8 mouse cellular contexts compared by ENCODE assay signal in the genomic region with DNA sequence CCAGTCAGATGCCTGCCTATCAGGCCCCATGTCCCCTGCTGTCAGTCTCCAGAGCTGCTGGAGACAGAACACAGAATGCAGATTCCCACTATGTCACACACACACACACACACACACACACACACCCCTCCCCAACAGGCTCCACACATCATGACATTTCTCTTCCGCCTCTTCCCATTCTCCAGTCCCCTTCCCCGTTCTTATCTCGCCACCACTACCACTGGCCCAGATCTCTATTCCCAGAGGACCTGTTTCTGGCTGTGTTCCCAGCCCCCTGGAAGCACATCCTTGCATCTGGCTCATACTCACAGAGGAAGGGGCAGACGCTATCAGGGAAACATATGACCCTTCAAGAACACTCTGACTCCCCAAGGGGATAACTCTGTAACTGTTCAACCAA. TPM values are rescaled to one million over a fixed set of nuclear protein-coding genes. Genes with fewer than 3 reads are reported as not detected.
DNase-seq lines count a peak whose midpoint lies in the region; ATAC-seq lines count a peak whose summit lies in the region.

No protein-coding gene starts in this region.

- no peaks in the 10 kb centered on the region for H3K27me3 ChIP-seq in lung, embryonic 15.5 days
- H3K27me3 ChIP-seq in heart, embryonic 14.5 days (ENCODE audit: control insufficient read depth, insufficient read depth, low read length): no peaks in the 10 kb centered on the region
- no peaks in the 10 kb centered on the region for H3K27me3 ChIP-seq in kidney, embryonic 16.5 days (ENCODE audit: insufficient read depth, low read length)
- peaks cover 14% of the 10 kb centered on the region for H3K27me3 ChIP-seq in midbrain, embryonic 10.5 days (ENCODE audit: low read depth, poor library complexity, severe bottlenecking)

- peaks cover 49% of the 10 kb centered on the region for H3K4me1 ChIP-seq in lung, embryonic 15.5 days
- H3K4me1 ChIP-seq in heart, embryonic 14.5 days (ENCODE audit: control insufficient read depth in 2 of 2, insufficient read depth in 2 of 2, low read length in 2 of 2): peaks cover 40 to 53% of the 10 kb centered on the region in 2 experiments
- peaks cover 65% of the 10 kb centered on the region for H3K4me1 ChIP-seq in kidney, embryonic 16.5 days (ENCODE audit: insufficient read depth, low read length)
- peaks cover 49% of the 10 kb centered on the region for H3K4me1 ChIP-seq in midbrain, embryonic 10.5 days

- H3K4me2 ChIP-seq in lung, embryonic 15.5 days: peak overlapping the region; percentile 94
- H3K4me2 ChIP-seq in heart, embryonic 14.5 days (ENCODE audit: low read length): peak overlapping the region; percentile 90
- H3K4me2 ChIP-seq in kidney, embryonic 16.5 days (replicated peaks; ENCODE audit: low read depth, low read length): peak overlapping the region; percentile 88

- no peaks in the 10 kb centered on the region for H3K9me3 ChIP-seq in lung, embryonic 15.5 days
- no peaks in the 10 kb centered on the region for H3K9me3 ChIP-seq in heart, embryonic 14.5 days (ENCODE audit: control insufficient read depth, low read length)
- H3K9me3 ChIP-seq in kidney, embryonic 16.5 days (ENCODE audit: low read length): no peaks in the 10 kb centered on the region
- no peaks in the 10 kb centered on the region for H3K9me3 ChIP-seq in midbrain, embryonic 10.5 days (replicated peaks)

- 2% methylated on average over 4 of the region's 4 CpGs for WGBS in lung, embryonic 15.5 days
- WGBS in heart, embryonic 14.5 days: 5% methylated on average over 4 of the region's 4 CpGs
- 25% methylated on average over 4 of the region's 4 CpGs for WGBS in kidney, embryonic 16.5 days
- 61% methylated on average over 4 of the region's 4 CpGs for WGBS in midbrain, embryonic 10.5 days

- peaks cover 20% of the 10 kb centered on the region for H3K36me3 ChIP-seq in lung, embryonic 15.5 days
- H3K36me3 ChIP-seq in heart, embryonic 14.5 days (ENCODE audit: control insufficient read depth, insufficient read depth, low read length): peaks cover 26% of the 10 kb centered on the region
- peaks cover 14% of the 10 kb centered on the region for H3K36me3 ChIP-seq in kidney, embryonic 16.5 days (ENCODE audit: insufficient read depth, low read length)
- H3K36me3 ChIP-seq in midbrain, embryonic 10.5 days: peaks cover 41% of the 10 kb centered on the region

- H3K9ac ChIP-seq in lung, embryonic 15.5 days: peak overlapping the region; percentile 91; the same call in 1 of the 2 replicates
- H3K9ac ChIP-seq in heart, embryonic 14.5 days (ENCODE audit: low read length): peak overlapping the region; percentile 99
- peak overlapping the region; percentile 92 for H3K9ac ChIP-seq in kidney, embryonic 16.5 days (replicated peaks; ENCODE audit: low read length)

- DNase-seq in lung, adult 18-20 months: no peak
- DNase-seq in midbrain, embryonic 10.5 days (ENCODE audit: low spot score): no peak
- no peak for DNase-seq in layer of hippocampus, adult 9-11 months

- peak overlapping the region; percentile 88 for H3K4me3 ChIP-seq in lung, embryonic 15.5 days
- peak overlapping the region; percentile 84 to 90 for H3K4me3 ChIP-seq in heart, embryonic 14.5 days (ENCODE audit: control insufficient read depth in 1 of 2, insufficient read depth in 1 of 2, low read depth in 1 of 2, low read length in 2 of 2)
- peak overlapping the region; percentile 79 for H3K4me3 ChIP-seq in kidney, embryonic 16.5 days (ENCODE audit: low read length)
- peak overlapping the region; percentile 87 for H3K4me3 ChIP-seq in midbrain, embryonic 10.5 days

- ATAC-seq in lung, embryonic 15.5 days (ENCODE audit: borderline replicate concordance, extremely low read depth, low FRiP score, low TSS enrichment): peak; percentile 37; the same call in 1 of the 2 replicates
- ATAC-seq in heart, embryonic 14.5 days (ENCODE audit: insufficient number of reproducible peaks, insufficient read depth, low FRiP score, low read depth): peak; percentile 79
- 0 out of 2 replicates have a peak, but pooled peaks have one; percentile 7 for ATAC-seq in kidney, embryonic 16.5 days (ENCODE audit: low FRiP score, low TSS enrichment)
- ATAC-seq in CD4-positive, CD25-positive, alpha-beta regulatory T cell, adult 4 months: no peak
- ATAC-seq in granulocyte monocyte progenitor cell, adult 5-6 weeks (replicated peaks; ENCODE audit: poor library complexity, severe bottlenecking): no peak

- peak overlapping the region; percentile 97 for H3K27ac ChIP-seq in lung, embryonic 15.5 days
- H3K27ac ChIP-seq in heart, embryonic 14.5 days (replicated peaks in 1 of 2; ENCODE audit: control insufficient read depth in 1 of 2, insufficient read depth in 1 of 2, low read depth in 2 of 2, low read length in 2 of 2): peak overlapping the region; percentile 98 to 99
- H3K27ac ChIP-seq in kidney, embryonic 16.5 days (ENCODE audit: low read length): peak overlapping the region; percentile 97
- H3K27ac ChIP-seq in midbrain, embryonic 10.5 days (replicated peaks): peak overlapping the region; percentile 97

RNA-seq across cellular contexts. Expression of a gene that starts 2.3 kb away (rescaled TPM):
- polyA plus RNA-seq in lung, embryonic 15.5 days (2015; fragmentation: Nextera tagmentation; extraction: Ambion mirVana): 22.4 and 23.2 TPM in 2 replicates
- polyA plus RNA-seq in heart, embryonic 14.5 days (2014; fragmentation: Nextera tagmentation; extraction: Ambion mirVana): 35.2 and 43.7 TPM in 2 replicates
- 24.4 and 26.0 TPM in 2 replicates for polyA plus RNA-seq in kidney, embryonic 16.5 days (2015; fragmentation: Nextera tagmentation; extraction: Ambion mirVana)
- polyA plus RNA-seq in midbrain, embryonic 10.5 days (2016; fragmentation: Nextera tagmentation; extraction: Ambion mirVana): 11.8 and 12.1 TPM in 2 replicates
- 1 to 10 TPM; 1.1 to 1.5 TPM for polyA plus RNA-seq in CD4-positive, CD25-positive, alpha-beta regulatory T cell, adult 4 months (2017; shearing (Covaris generic))
- 1.8 and 3.1 TPM in 2 replicates for total RNA-seq in granulocyte monocyte progenitor cell, adult 5-6 weeks (2014; fragmentation: Nextera tagmentation)
- 2.1 and 2.9 TPM in 2 replicates for total RNA-seq in granulocyte monocyte progenitor cell, adult 5-6 weeks (2017)

RNA-seq across cellular contexts. Expression of a gene that starts 23.1 kb away (rescaled TPM):
- 26.7 and 27.2 TPM in 2 replicates for polyA plus RNA-seq in lung, embryonic 15.5 days (2015; fragmentation: Nextera tagmentation; extraction: Ambion mirVana)
- polyA plus RNA-seq in heart, embryonic 14.5 days (2014; fragmentation: Nextera tagmentation; extraction: Ambion mirVana): 6.1 and 6.6 TPM in 2 replicates
- polyA plus RNA-seq in kidney, embryonic 16.5 days (2015; fragmentation: Nextera tagmentation; extraction: Ambion mirVana): 34.4 and 34.9 TPM in 2 replicates
- polyA plus RNA-seq in midbrain, embryonic 10.5 days (2016; fragmentation: Nextera tagmentation; extraction: Ambion mirVana): 36.1 and 50.9 TPM in 2 replicates
- polyA plus RNA-seq in CD4-positive, CD25-positive, alpha-beta regulatory T cell, adult 4 months (2017; shearing (Covaris generic)): not detected
- not detected in 2 replicates for total RNA-seq in granulocyte monocyte progenitor cell, adult 5-6 weeks (2014; fragmentation: Nextera tagmentation)
- total RNA-seq in granulocyte monocyte progenitor cell, adult 5-6 weeks (2017): not detected in 2 replicates

RNA-seq across cellular contexts. Expression of a gene that starts 36.8 kb away (rescaled TPM):
- not detected in 2 replicates for polyA plus RNA-seq in lung, embryonic 15.5 days (2015; fragmentation: Nextera tagmentation; extraction: Ambion mirVana)
- 0.53 and 0.66 TPM in 2 replicates for polyA plus RNA-seq in heart, embryonic 14.5 days (2014; fragmentation: Nextera tagmentation; extraction: Ambion mirVana)
- polyA plus RNA-seq in kidney, embryonic 16.5 days (2015; fragmentation: Nextera tagmentation; extraction: Ambion mirVana): 0.41 and 0.69 TPM in 2 replicates
- 0.43 TPM in 1 of 2 replicates, not detected in the other for polyA plus RNA-seq in midbrain, embryonic 10.5 days (2016; fragmentation: Nextera tagmentation; extraction: Ambion mirVana)
- polyA plus RNA-seq in CD4-positive, CD25-positive, alpha-beta regulatory T cell, adult 4 months (2017; shearing (Covaris generic)): not detected
- total RNA-seq in granulocyte monocyte progenitor cell, adult 5-6 weeks (2014; fragmentation: Nextera tagmentation): not detected in 2 replicates
- not detected in 2 replicates for total RNA-seq in granulocyte monocyte progenitor cell, adult 5-6 weeks (2017)

RNA-seq across cellular contexts. Expression of a gene that starts 36.8 kb away (rescaled TPM):
- 51.4 and 56.3 TPM in 2 replicates for polyA plus RNA-seq in lung, embryonic 15.5 days (2015; fragmentation: Nextera tagmentation; extraction: Ambion mirVana)
- 34.0 and 39.2 TPM in 2 replicates for polyA plus RNA-seq in heart, embryonic 14.5 days (2014; fragmentation: Nextera tagmentation; extraction: Ambion mirVana)
- polyA plus RNA-seq in kidney, embryonic 16.5 days (2015; fragmentation: Nextera tagmentation; extraction: Ambion mirVana): 64.4 and 76.4 TPM in 2 replicates
- polyA plus RNA-seq in midbrain, embryonic 10.5 days (2016; fragmentation: Nextera tagmentation; extraction: Ambion mirVana): 59.0 and 61.3 TPM in 2 replicates
- polyA plus RNA-seq in CD4-positive, CD25-positive, alpha-beta regulatory T cell, adult 4 months (2017; shearing (Covaris generic)): 100 to 1,000 TPM; 103 to 104 TPM
- 53.4 and 57.0 TPM in 2 replicates for total RNA-seq in granulocyte monocyte progenitor cell, adult 5-6 weeks (2014; fragmentation: Nextera tagmentation)
- total RNA-seq in granulocyte monocyte progenitor cell, adult 5-6 weeks (2017): 57.3 and 70.4 TPM in 2 replicates

RNA-seq across cellular contexts. Expression of a gene that starts 55.1 kb away (rescaled TPM):
- 22.5 and 22.9 TPM in 2 replicates for polyA plus RNA-seq in lung, embryonic 15.5 days (2015; fragmentation: Nextera tagmentation; extraction: Ambion mirVana)
- 16.9 and 18.2 TPM in 2 replicates for polyA plus RNA-seq in heart, embryonic 14.5 days (2014; fragmentation: Nextera tagmentation; extraction: Ambion mirVana)
- polyA plus RNA-seq in kidney, embryonic 16.5 days (2015; fragmentation: Nextera tagmentation; extraction: Ambion mirVana): 19.0 and 27.1 TPM in 2 replicates
- 27.2 and 30.8 TPM in 2 replicates for polyA plus RNA-seq in midbrain, embryonic 10.5 days (2016; fragmentation: Nextera tagmentation; extraction: Ambion mirVana)
- 10 to 100 TPM; 29.4 to 29.8 TPM for polyA plus RNA-seq in CD4-positive, CD25-positive, alpha-beta regulatory T cell, adult 4 months (2017; shearing (Covaris generic))
- total RNA-seq in granulocyte monocyte progenitor cell, adult 5-6 weeks (2014; fragmentation: Nextera tagmentation): 76.1 and 82.1 TPM in 2 replicates
- total RNA-seq in granulocyte monocyte progenitor cell, adult 5-6 weeks (2017): 79.5 and 103 TPM in 2 replicates

Comparison
In these comparisons a context has a peak if more than half of its experiments do, and no peak if none do; other contexts are left out.
1. ATAC-seq: peak in lung, embryonic 15.5 days (single experiment), heart, embryonic 14.5 days (single experiment) and kidney, embryonic 16.5 days (single experiment); none in CD4-positive, CD25-positive, alpha-beta regulatory T cell, adult 4 months (single experiment) and granulocyte monocyte progenitor cell, adult 5-6 weeks (single experiment).
2. Peak in every context shown above with its lines, with median percentiles within 50 percentile points of each other: H3K27ac ChIP-seq, H3K4me2 ChIP-seq, H3K4me3 ChIP-seq and H3K9ac ChIP-seq.